Mouse (Mus musculus): ENCODE measurements around the gene Fer1l5. TPM values are rescaled to one million over a fixed set of nuclear protein-coding genes. Genes with fewer than 3 reads are reported as not detected.

The Fer1l5 gene
- polyA plus RNA-seq, 1 experiment from 2014 or later, result 0.78 TPM

DNA sequence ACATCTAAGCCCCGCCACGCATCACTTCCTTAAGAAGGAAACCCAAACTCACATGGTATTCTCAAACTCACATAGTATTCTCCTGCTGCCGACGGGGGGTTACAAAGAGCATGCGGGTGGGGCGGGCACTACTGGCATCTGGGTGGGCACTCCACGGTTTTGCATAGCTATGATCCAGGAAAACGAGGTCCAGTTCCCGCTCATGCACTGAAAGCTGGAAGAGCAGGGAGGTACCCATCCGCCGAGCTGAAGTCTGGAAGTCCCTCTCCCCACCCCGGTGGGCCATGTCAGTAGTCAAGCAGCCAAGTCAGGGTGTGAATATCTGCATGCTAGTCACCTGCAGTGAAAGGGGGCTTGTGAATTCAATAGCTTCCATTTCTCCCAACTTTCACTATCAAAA, 4.4 kb upstream of the Fer1l5 start:
- no peak overlapping the region for H3K27ac ChIP-seq (replicated peaks)
- peak overlapping the region; percentile 72 for H3K4me3 ChIP-seq
- H3K4me2 ChIP-seq, result peak overlapping the region; percentile 81
- WGBS, result 46% methylated on average over 12 of the region's 12 CpGs
- H3K4me1 ChIP-seq, result peaks cover 14% of the 10 kb centered on the region
- H3K27me3 ChIP-seq (replicated peaks), result no peaks in the 10 kb centered on the region
- no peak for ATAC-seq (ENCODE audit: extremely low read depth, insufficient number of reproducible peaks, low FRiP score, low TSS enrichment)
- peak overlapping the region; percentile 92 for H3K9ac ChIP-seq
- peaks cover 39% of the 10 kb centered on the region for H3K36me3 ChIP-seq
- H3K9me3 ChIP-seq, result no peaks in the 10 kb centered on the region

DNA sequence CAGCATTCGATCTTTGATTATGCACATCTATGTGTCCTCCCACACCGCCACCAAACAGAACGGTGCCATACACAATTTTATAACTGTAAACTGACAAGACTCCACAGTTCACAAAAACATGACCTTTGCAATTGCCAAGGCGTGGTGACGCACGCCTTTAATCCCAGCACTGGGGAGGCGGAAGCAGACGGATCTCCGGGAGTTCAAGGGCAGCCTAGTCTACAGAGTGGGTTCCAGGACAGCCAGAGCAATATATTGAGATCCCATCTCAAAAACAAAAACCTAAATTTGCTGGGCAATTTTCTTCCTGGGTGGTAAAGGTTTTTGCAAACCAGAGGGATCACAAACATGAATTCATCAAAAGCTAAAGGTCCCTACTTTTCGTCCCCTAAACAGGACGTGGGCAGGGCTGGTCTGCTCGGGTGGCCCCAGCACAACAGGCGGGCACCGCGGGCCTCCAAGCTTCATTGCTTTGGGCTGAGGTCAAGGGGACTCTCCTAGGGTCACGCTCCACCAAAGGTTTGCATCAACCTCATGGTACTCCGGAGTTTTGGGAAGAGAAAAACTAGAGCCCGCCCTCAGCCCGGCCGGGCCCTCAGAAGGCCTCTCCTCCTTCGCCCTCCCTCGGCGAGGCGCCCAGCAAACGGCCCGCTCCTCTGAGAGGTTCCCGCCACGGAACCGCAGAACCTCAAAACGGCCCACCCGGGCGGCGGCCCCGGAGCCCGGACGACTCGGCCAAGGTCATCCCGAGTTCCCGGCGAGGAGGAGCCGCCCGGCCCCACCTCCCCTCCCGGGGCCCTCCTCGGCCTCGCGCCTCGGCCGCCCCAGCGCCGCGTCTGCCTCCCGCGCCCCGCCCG, 3.8 kb upstream of the Fer1l5 start:
- ATAC-seq (ENCODE audit: extremely low read depth, insufficient number of reproducible peaks, low FRiP score, low TSS enrichment), result peak; percentile 74
- H3K4me2 ChIP-seq, result peak overlapping the region; percentile 81
- WGBS, result 5% methylated on average over 37 of the region's 55 CpGs
- H3K9me3 ChIP-seq, result no peaks in the 10 kb centered on the region
- H3K27me3 ChIP-seq (replicated peaks), result no peaks in the 10 kb centered on the region
- peak overlapping the region; percentile 76 for H3K27ac ChIP-seq (replicated peaks)
- peak overlapping the region; percentile 92 for H3K9ac ChIP-seq
- H3K4me1 ChIP-seq, result peaks cover 14% of the 10 kb centered on the region
- peak overlapping the region; percentile 72 for H3K4me3 ChIP-seq
- H3K36me3 ChIP-seq, result peaks cover 33% of the 10 kb centered on the region

DNA sequence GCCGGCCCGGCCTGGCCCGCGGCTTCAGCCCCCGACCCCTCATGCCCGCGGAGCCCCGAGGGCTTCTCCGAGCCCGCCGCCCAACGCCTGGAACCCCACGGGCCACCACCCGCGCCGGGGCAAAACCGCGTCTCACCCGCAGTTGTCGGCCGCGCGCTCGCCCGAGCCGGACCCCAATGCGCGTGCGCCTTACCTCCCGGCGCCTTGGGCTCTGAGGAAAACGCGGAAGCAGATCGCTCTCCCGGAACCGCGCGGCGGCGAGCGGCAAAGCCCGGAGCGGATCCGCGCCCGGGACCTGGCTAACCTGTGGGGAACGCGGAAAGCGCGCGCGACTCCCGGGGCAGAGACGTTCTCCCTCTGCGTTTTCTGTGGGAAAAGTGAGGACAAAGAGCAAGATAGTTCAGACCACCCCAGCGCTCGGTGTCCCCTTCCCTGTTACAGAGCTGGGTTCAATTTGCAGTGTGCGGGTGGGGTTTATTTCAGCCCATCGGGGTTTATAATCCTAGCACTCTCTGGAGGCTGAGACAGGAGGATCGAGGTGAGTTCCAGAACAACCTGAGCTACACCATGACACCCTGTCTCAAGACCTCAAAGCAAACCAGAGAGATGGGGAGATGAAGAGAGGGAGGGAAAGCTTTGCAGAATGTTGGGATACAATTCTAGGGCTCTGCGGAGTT, 3.0 kb upstream of the Fer1l5 start, which contains the start of gene Kansl3:
Gene Kansl3, minus strand, starts transcription at position 213 of the 677 bp plus-strand sequence.
- WGBS, result 3% methylated on average over 59 of the region's 61 CpGs
- H3K9me3 ChIP-seq, result no peaks in the 10 kb centered on the region
- no peaks in the 10 kb centered on the region for H3K27me3 ChIP-seq (replicated peaks)
- H3K4me3 ChIP-seq, result peak within 1 kb of the TSS; percentile 72
- H3K36me3 ChIP-seq, result peaks cover 25% of the 10 kb centered on the region
- peak within 1 kb of the TSS; percentile 92 for H3K9ac ChIP-seq
- peak within 1 kb of the TSS; percentile 76 for H3K27ac ChIP-seq (replicated peaks)
- ATAC-seq (ENCODE audit: extremely low read depth, insufficient number of reproducible peaks, low FRiP score, low TSS enrichment), result peak; percentile 79
- peaks cover 14% of the 10 kb centered on the region for H3K4me1 ChIP-seq
- H3K4me2 ChIP-seq, result peak within 1 kb of the TSS; percentile 81

DNA sequence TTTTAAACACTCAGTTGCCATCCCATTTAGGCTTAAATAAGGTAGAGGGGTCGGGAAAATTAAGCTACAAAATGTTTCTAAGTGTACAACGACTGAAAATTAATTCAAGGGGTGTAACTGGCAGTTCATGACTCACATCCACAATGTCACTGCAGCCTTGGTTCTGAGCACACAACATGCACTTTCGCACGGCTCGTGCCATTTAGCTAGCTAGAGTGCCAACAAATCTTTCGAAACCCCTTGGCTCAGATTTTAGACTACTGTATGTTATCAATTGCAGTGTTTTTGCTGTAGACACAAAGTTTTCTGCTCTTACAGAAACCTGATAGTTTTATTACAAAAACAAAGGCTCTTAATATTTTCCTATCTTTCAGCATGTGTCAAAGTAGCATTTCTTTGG, 1.2 kb upstream of the Fer1l5 start:
- H3K27ac ChIP-seq (replicated peaks), result no peak overlapping the region
- no peak for ATAC-seq (ENCODE audit: extremely low read depth, insufficient number of reproducible peaks, low FRiP score, low TSS enrichment)
- H3K4me1 ChIP-seq, result peaks cover 14% of the 10 kb centered on the region
- H3K4me2 ChIP-seq, result no peak overlapping the region
- H3K4me3 ChIP-seq, result no peak overlapping the region
- no peaks in the 10 kb centered on the region for H3K9me3 ChIP-seq
- H3K27me3 ChIP-seq (replicated peaks), result no peaks in the 10 kb centered on the region; the same call in 1 of the 2 replicates
- 80% methylated on average over 6 of the region's 6 CpGs for WGBS
- H3K9ac ChIP-seq, result no peak overlapping the region
- peaks cover 8% of the 10 kb centered on the region for H3K36me3 ChIP-seq

DNA sequence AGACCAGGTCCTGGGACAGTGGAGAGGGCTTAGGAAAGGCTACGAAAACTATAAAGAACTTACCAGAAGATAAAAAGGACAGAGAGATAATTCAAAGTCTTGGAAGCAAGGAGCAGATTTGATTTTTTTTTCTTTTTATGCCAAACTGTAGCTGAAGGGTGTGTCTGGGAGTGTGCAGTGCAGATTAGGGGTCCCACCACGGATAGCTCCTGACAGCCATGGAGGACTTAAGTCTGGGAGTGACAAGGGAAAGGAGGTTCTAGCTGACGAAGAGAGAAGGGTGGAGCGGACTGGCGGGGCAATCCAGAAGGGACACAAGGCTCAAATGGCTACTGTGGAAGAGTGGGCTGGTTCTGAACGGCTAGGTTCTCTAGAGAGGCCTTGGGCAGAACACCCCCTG, 6.8 kb downstream of the Fer1l5 start:
- no peak overlapping the region for H3K4me2 ChIP-seq
- no peaks in the 10 kb centered on the region; the same call in 1 of the 2 replicates for H3K27me3 ChIP-seq (replicated peaks)
- H3K9me3 ChIP-seq, result no peaks in the 10 kb centered on the region
- H3K36me3 ChIP-seq, result no peaks in the 10 kb centered on the region
- no peak overlapping the region for H3K4me3 ChIP-seq
- no peak overlapping the region for H3K27ac ChIP-seq (replicated peaks)
- ATAC-seq (ENCODE audit: extremely low read depth, insufficient number of reproducible peaks, low FRiP score, low TSS enrichment), result no peak
- 61% methylated on average over 6 of the region's 6 CpGs for WGBS
- no peaks in the 10 kb centered on the region for H3K4me1 ChIP-seq
- H3K9ac ChIP-seq, result no peak overlapping the region

DNA sequence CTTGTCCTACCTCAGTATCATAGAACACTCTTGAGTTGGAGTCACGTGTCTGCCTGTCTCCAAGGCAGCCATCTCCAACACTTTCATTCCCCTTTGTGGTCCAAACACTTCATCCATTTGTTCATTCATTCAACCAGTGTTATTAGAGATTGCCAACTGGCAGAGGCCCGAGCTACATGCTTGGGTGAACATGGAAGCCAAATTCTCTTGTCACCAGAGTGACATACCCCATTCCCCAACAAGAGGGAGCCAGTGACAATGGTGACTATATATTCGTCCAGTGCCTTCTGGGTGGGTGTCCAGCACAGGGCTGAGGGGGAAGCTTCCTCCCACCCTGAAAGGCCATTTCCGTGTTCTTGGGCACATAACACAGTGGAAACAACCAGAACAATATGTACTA, 7.5 kb downstream of the Fer1l5 start:
- ATAC-seq (ENCODE audit: extremely low read depth, insufficient number of reproducible peaks, low FRiP score, low TSS enrichment), result no peak
- Histone ChIP-seq H3K27me3 (replicated peaks) (no peaks in the 10 kb centered on the region; the same call in 1 of the 2 replicates), H3K4me3 (no peak overlapping the region), H3K9me3 (no peaks in the 10 kb centered on the region), H3K4me2 (no peak overlapping the region), H3K36me3 (no peaks in the 10 kb centered on the region), H3K9ac (no peak overlapping the region), H3K4me1 (peaks cover 1% of the 10 kb centered on the region; the same call in 1 of the 2 replicates), H3K27ac (replicated peaks) (no peak overlapping the region)
- WGBS, result 68% methylated on average over 4 of the region's 4 CpGs

DNA sequence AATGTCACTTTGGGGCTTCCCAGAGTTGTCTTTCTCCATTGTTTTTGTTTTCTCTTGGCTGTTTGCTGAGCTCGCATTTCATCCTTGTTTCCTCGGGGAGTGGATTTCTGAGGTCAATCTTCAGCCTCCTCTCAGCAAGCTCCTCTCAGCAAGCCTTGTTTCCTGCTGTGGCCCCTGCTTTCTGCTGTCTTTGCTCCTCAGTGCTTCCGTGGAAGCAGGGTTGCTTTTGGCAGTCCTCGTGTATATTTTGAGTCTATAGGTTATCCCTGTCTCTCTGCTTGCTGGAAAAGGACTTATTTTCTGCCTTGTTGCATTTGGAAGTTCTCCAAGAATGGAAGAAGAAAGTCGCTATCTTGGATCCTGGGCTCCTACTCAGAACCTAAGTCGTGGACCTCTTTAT, 24.9 kb downstream of the Fer1l5 start:
- H3K27me3 ChIP-seq (replicated peaks), result no peaks in the 10 kb centered on the region
- no peak overlapping the region for H3K9ac ChIP-seq
- no peak for ATAC-seq (ENCODE audit: extremely low read depth, insufficient number of reproducible peaks, low FRiP score, low TSS enrichment)
- no peak overlapping the region for H3K27ac ChIP-seq (replicated peaks)
- H3K9me3 ChIP-seq, result no peaks in the 10 kb centered on the region
- 18% methylated on average over 6 of the region's 6 CpGs for WGBS
- no peaks in the 10 kb centered on the region for H3K36me3 ChIP-seq
- H3K4me2 ChIP-seq, result no peak overlapping the region
- peaks cover 11% of the 10 kb centered on the region; the same call in 1 of the 2 replicates for H3K4me1 ChIP-seq
- H3K4me3 ChIP-seq, result no peak overlapping the region

DNA sequence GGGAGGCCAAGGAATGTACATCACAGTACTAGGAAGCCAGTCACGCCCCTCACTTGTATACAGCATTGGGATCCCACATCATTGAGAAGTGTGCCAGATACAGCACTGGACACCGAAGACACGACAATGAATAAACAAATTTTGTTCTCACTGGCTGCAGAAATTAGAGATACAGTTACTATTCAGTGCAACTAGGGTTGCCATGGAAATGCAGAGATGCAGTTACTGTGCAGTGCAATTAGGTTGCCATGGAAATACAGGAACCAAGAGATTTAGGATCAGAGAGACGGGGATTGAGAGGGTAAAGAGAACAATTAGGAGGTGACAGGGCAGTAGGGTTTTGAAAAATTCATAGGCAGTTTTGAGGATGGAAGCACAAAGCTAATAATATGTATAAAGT, 29.4 kb downstream of the Fer1l5 start:
- no peak overlapping the region for H3K4me2 ChIP-seq
- no peak overlapping the region for H3K4me3 ChIP-seq
- no peak overlapping the region for H3K9ac ChIP-seq
- 0 out of 2 replicates have a peak, but pooled peaks cover 3% of the 10 kb centered on the region for H3K27me3 ChIP-seq (replicated peaks)
- no peaks in the 10 kb centered on the region for H3K9me3 ChIP-seq
- H3K27ac ChIP-seq (replicated peaks), result no peak overlapping the region
- H3K36me3 ChIP-seq, result no peaks in the 10 kb centered on the region
- no peaks in the 10 kb centered on the region for H3K4me1 ChIP-seq
- 74% methylated on average over 4 of the region's 4 CpGs for WGBS
- ATAC-seq (ENCODE audit: extremely low read depth, insufficient number of reproducible peaks, low FRiP score, low TSS enrichment), result no peak

DNA sequence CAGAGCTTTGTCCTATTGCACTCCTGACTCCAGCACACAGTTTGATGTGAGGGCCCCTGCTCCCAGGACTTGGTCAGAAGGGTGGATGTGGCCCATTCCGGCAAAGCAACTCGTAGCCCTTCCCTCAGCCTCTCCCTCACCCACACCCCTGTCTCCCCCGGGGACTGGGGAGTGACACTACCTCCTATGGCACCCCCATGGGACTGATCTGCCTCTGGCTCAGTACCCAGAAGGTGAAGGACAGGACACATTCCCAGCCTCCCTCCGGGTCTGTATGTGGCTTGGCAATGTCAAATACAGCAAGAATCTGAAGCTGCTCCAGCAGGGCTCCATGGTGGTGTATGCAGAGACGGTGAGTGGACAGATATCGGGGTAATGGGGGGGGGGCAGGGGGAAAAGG, 32.4 kb downstream of the Fer1l5 start:
- Histone ChIP-seq H3K27ac (replicated peaks) (no peak overlapping the region), H3K27me3 (replicated peaks) (0 out of 2 replicates have a peak, but pooled peaks cover 3% of the 10 kb centered on the region), H3K36me3 (no peaks in the 10 kb centered on the region), H3K4me1 (no peaks in the 10 kb centered on the region), H3K9me3 (no peaks in the 10 kb centered on the region), H3K9ac (no peak overlapping the region), H3K4me3 (no peak overlapping the region), H3K4me2 (no peak overlapping the region)
- no peak for ATAC-seq (ENCODE audit: extremely low read depth, insufficient number of reproducible peaks, low FRiP score, low TSS enrichment)
- 65% methylated on average over 6 of the region's 6 CpGs for WGBS

DNA sequence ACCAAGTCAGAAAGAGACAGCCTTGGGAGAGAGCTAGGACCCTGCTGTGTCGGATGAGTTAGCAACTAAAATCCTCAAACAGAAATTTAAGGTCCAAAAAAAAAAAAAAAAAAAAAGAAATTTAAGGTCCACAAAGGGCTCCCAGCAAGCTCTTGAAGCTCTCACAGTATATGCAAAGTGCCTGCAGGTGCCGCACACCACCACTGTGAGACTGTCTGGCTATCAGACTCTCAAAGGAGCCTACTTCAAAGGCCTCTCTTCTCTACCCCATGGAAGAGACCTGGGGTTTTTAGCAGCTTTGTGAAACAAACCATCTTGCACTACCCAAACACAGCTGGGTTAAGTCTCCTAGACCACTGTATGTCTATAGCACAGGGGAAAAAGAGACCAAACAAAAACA, 57.4 kb downstream of the Fer1l5 start:
- H3K4me1 ChIP-seq, result peaks cover 13% of the 10 kb centered on the region; the same call in 1 of the 2 replicates
- peaks cover 97% of the 10 kb centered on the region for H3K36me3 ChIP-seq
- H3K4me2 ChIP-seq, result no peak overlapping the region
- no peak for ATAC-seq (ENCODE audit: extremely low read depth, insufficient number of reproducible peaks, low FRiP score, low TSS enrichment)
- WGBS, result 87% methylated on average over 2 of the region's 2 CpGs
- no peak overlapping the region for H3K9ac ChIP-seq
- H3K9me3 ChIP-seq, result no peaks in the 10 kb centered on the region
- no peaks in the 10 kb centered on the region for H3K27me3 ChIP-seq (replicated peaks)
- no peak overlapping the region for H3K27ac ChIP-seq (replicated peaks)
- H3K4me3 ChIP-seq, result no peak overlapping the region

DNA sequence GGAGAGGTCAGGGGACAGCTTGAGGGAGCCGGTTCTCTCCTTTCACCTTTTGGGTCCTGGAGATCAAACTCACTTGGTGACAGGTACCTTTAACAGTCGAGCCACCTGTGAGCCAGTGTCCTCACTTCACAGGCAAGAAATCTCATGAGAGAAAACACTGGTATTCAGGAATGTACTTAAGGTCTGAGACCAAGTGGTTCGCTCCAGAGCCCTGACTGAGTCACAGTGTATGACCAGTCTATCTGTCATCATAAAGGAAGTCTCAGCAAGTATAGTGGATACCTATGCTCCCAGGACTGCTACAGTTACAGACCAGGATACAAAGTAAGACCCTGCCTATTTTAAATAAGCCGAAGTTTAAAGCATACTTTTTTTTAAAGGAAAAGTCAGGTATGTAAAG, 60.9 kb downstream of the Fer1l5 start:
- no peaks in the 10 kb centered on the region for H3K27me3 ChIP-seq (replicated peaks)
- no peak overlapping the region for H3K9ac ChIP-seq
- ATAC-seq (ENCODE audit: extremely low read depth, insufficient number of reproducible peaks, low FRiP score, low TSS enrichment), result no peak
- H3K4me3 ChIP-seq, result no peak overlapping the region
- no peak overlapping the region for H3K27ac ChIP-seq (replicated peaks)
- peaks cover 97% of the 10 kb centered on the region for H3K36me3 ChIP-seq
- H3K4me2 ChIP-seq, result no peak overlapping the region
- H3K4me1 ChIP-seq, result peaks cover 8% of the 10 kb centered on the region; the same call in 1 of the 2 replicates
- H3K9me3 ChIP-seq, result no peaks in the 10 kb centered on the region
- WGBS, result 80% methylated on average over 4 of the region's 4 CpGs

Measured in heart, embryonic 13.5 days (tissue).